Mouse (Mus musculus) midbrain, embryonic 15.5 days (tissue): ENCODE data around the gene Hadh. TPM values are rescaled to one million over a fixed set of nuclear protein-coding genes. Genes with fewer than 3 reads are reported as not detected.

ENCODE experiments used
- ATAC-seq: fragments of 200-750 bp; cut with Nextera tagmentation; replicated peaks from 2 replicates; pipeline ENCODE4 v1.8.0; 2017; ENCODE audit warnings: moderate TSS enrichment
- H3K27ac ChIP-seq: fragments of 300-500 bp; sonication (generic); 2 replicates; pipeline ENCODE4 v1.5.1; 2015; ENCODE audit warnings: mild to moderate bottlenecking, inconsistent platforms
- H3K27me3 ChIP-seq: fragments of 300-500 bp; sonication (generic); replicated peaks from 2 replicates; pipeline ENCODE4 v1.6.1; 2015; ENCODE audit warnings: inconsistent platforms
- H3K36me3 ChIP-seq: fragments of 300-500 bp; sonication (generic); replicated peaks from 2 replicates; pipeline ENCODE4 v1.6.1; 2015; ENCODE audit warnings: inconsistent platforms
- H3K4me1 ChIP-seq: fragments of 300-500 bp; sonication (generic); 2 replicates; pipeline ENCODE4 v1.6.1; 2015; ENCODE audit warnings: inconsistent platforms
- H3K4me2 ChIP-seq: fragments of 300-500 bp; sonication (generic); 2 replicates; pipeline ENCODE4 v1.6.1; 2015; ENCODE audit warnings: inconsistent platforms, mild to moderate bottlenecking, moderate library complexity
- H3K4me3 ChIP-seq: fragments of 300-500 bp; sonication (generic); 2 replicates; pipeline ENCODE4 v1.5.1; 2015; ENCODE audit warnings: mild to moderate bottlenecking, inconsistent platforms
- H3K9ac ChIP-seq: fragments of 300-500 bp; sonication (generic); 2 replicates; pipeline ENCODE4 v1.6.1; 2015; ENCODE audit warnings: mild to moderate bottlenecking, inconsistent platforms
- H3K9me3 ChIP-seq: fragments of 300-500 bp; sonication (generic); 2 replicates; pipeline ENCODE4 v1.6.1; 2016; ENCODE audit warnings: inconsistent platforms
- WGBS: fragments of 180-500 bp; shearing (Covaris S2); methylation state at CpG from one replicate; pipeline ENCODE4 v1.1.7; 2015; ENCODE audit warnings: mixed read lengths; 5-methylcytosine and 5-hydroxymethylcytosine counted together
- polyA plus RNA-seq: library from polyadenylated mRNA; unstranded; fragments of >200 nt; fragmentation: Nextera tagmentation; extraction: Ambion mirVana; gene quantifications from 2 replicates; pipeline ENCODE4 v1.2.1, GENCODE M21; 2015

Gene Hadh
- polyA plus RNA-seq, 1 experiment from 2014 or later, result 20.8 TPM

- Histone ChIP-seq H3K27ac (no peak overlapping the region), H3K36me3 (no peaks in the 10 kb centered on the region), H3K4me2 (no peak overlapping the region), H3K4me1 (no peaks in the 10 kb centered on the region), H3K4me3 (no peak overlapping the region), H3K27me3 (no peaks in the 10 kb centered on the region), H3K9me3 (no peaks in the 10 kb centered on the region), H3K9ac (no peak overlapping the region)
- WGBS, result 77% methylated on average over 5 of the region's 5 CpGs
- peak; percentile 18; the same call in 1 of the 2 replicates for ATAC-seq
These were observed 64.1 kb downstream of the Hadh start for GRCm38 (mm10) chr3:131207846-131208245.

GRCm38 (mm10) chr3:131202311-131202710 lies 69.6 kb downstream of the Hadh start:
- Histone ChIP-seq H3K27me3 (no peaks in the 10 kb centered on the region), H3K9ac (no peak overlapping the region), H3K4me1 (peaks cover 15% of the 10 kb centered on the region; the same call in 1 of the 2 replicates), H3K4me3 (no peak overlapping the region), H3K4me2 (no peak overlapping the region), H3K36me3 (no peaks in the 10 kb centered on the region), H3K9me3 (no peaks in the 10 kb centered on the region), H3K27ac (no peak overlapping the region)
- WGBS, result 26% methylated on average over 7 of the region's 7 CpGs
- no peak for ATAC-seq

DNA sequence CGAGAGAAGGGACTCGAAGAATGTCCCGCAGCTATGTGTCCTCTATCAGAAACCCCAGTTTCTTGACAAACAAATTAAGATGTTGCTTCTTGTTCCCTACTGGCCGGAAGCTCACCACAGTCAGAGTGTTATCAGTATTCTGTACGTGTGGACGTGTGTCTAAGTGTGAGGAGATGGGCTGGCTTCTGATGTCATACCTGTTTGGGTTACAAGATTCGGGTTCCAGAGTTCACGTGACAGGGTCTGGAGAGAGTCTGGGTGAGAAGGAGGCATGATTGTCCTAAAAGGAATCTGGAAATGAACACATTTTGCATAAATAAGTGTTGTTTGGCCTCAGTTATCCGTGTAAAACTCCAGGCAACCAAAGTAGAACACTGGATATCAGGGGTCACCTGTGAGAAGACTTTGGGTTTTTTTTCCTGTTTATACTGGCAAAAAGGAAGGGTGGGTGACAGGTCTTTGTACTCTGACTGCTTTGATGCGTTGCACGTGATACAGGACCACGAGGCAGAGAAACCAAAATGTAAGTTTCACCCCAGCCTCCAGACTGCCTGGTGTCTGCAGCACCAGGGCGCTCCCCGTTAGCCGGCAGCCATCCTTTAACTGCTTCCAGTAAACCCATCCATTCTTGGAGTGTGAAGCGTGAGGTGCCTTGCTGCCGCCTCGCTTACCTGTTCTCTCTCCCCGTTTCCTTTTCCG lies 72.2 kb downstream of the Hadh start:
- H3K27me3 ChIP-seq, result no peaks in the 10 kb centered on the region
- ATAC-seq, result no peak
- no peaks in the 10 kb centered on the region for H3K36me3 ChIP-seq
- no peak overlapping the region for H3K4me3 ChIP-seq
- no peaks in the 10 kb centered on the region for H3K9me3 ChIP-seq
- H3K4me2 ChIP-seq, result no peak overlapping the region
- WGBS, result 71% methylated on average over 20 of the region's 20 CpGs
- H3K27ac ChIP-seq, result no peak overlapping the region
- no peak overlapping the region for H3K9ac ChIP-seq
- H3K4me1 ChIP-seq, result peaks cover 22% of the 10 kb centered on the region; the same call in 1 of the 2 replicates

DNA sequence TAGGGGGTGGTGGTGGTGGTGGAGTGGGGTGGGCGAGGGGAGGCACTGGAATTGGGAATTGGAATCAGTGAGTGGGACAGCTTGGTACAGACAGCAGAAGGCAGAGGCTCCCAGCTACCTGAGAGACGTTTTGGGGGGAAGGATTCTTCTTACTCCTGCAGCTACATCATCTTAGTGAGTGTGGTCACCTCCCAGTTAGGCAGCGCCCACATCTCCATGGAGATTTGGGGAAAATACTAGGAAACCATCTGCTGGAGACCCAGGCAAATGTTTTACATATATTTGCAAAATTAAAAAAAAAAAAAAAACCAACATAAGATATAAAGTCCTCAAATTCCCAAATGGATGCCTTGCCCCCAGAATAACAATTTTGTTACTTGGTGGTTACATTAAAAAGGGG lies 72.9 kb downstream of the Hadh start:
- 81% methylated on average over 3 of the region's 3 CpGs for WGBS
- H3K27ac ChIP-seq, result no peak overlapping the region
- no peak overlapping the region for H3K9ac ChIP-seq
- H3K4me3 ChIP-seq, result no peak overlapping the region
- H3K4me1 ChIP-seq, result peaks cover 22% of the 10 kb centered on the region; the same call in 1 of the 2 replicates
- no peaks in the 10 kb centered on the region for H3K9me3 ChIP-seq
- no peak overlapping the region for H3K4me2 ChIP-seq
- H3K27me3 ChIP-seq, result no peaks in the 10 kb centered on the region
- ATAC-seq, result no peak
- H3K36me3 ChIP-seq, result no peaks in the 10 kb centered on the region

GRCm38 (mm10) chr3:131196507-131197019 lies 75.3 kb downstream of the Hadh start:
- H3K27ac ChIP-seq, result peak overlapping the region; percentile 35
- no peaks in the 10 kb centered on the region for H3K9me3 ChIP-seq
- H3K4me3 ChIP-seq, result no peak overlapping the region
- H3K36me3 ChIP-seq, result no peaks in the 10 kb centered on the region
- peaks cover 14% of the 10 kb centered on the region; the same call in 1 of the 2 replicates for H3K4me1 ChIP-seq
- H3K4me2 ChIP-seq, result no peak overlapping the region
- H3K9ac ChIP-seq, result no peak overlapping the region
- ATAC-seq, result peak; percentile 50; the same call in 1 of the 2 replicates
- H3K27me3 ChIP-seq, result no peaks in the 10 kb centered on the region
- WGBS, result 63% methylated on average over 8 of the region's 8 CpGs

- Histone ChIP-seq H3K9ac (no peak overlapping the region), H3K4me1 (peaks cover 17% of the 10 kb centered on the region; the same call in 1 of the 2 replicates), H3K27ac (peak overlapping the region; percentile 35), H3K4me2 (no peak overlapping the region), H3K27me3 (no peaks in the 10 kb centered on the region), H3K36me3 (no peaks in the 10 kb centered on the region), H3K9me3 (no peaks in the 10 kb centered on the region), H3K4me3 (no peak overlapping the region)
- ATAC-seq, result no peak
- 56% methylated on average over 10 of the region's 10 CpGs for WGBS
These were observed 75.9 kb downstream of the Hadh start for GRCm38 (mm10) chr3:131196050-131196449.

- Histone ChIP-seq H3K27me3 (no peaks in the 10 kb centered on the region), H3K36me3 (no peaks in the 10 kb centered on the region), H3K27ac (no peak overlapping the region), H3K4me3 (no peak overlapping the region), H3K4me2 (no peak overlapping the region), H3K4me1 (peaks cover 18% of the 10 kb centered on the region; the same call in 1 of the 2 replicates), H3K9ac (no peak overlapping the region), H3K9me3 (no peaks in the 10 kb centered on the region)
- peak; percentile 35 for ATAC-seq
- WGBS, result 75% methylated on average over 7 of the region's 7 CpGs
These were observed 80.4 kb downstream of the Hadh start for GRCm38 (mm10) chr3:131191454-131191853.

GRCm38 (mm10) chr3:131190671-131191367 lies 81.1 kb downstream of the Hadh start:
- peaks cover 13% of the 10 kb centered on the region; the same call in 1 of the 2 replicates for H3K4me1 ChIP-seq
- H3K27me3 ChIP-seq, result no peaks in the 10 kb centered on the region
- no peak overlapping the region for H3K9ac ChIP-seq
- no peaks in the 10 kb centered on the region for H3K36me3 ChIP-seq
- H3K4me2 ChIP-seq, result no peak overlapping the region
- WGBS, result 84% methylated on average over 19 of the region's 19 CpGs
- H3K9me3 ChIP-seq, result no peaks in the 10 kb centered on the region
- no peak overlapping the region for H3K4me3 ChIP-seq
- ATAC-seq, result 0 out of 2 replicates have a peak, but pooled peaks have one; percentile 46
- H3K27ac ChIP-seq, result no peak overlapping the region

GRCm38 (mm10) chr3:131190239-131190638 lies 81.7 kb downstream of the Hadh start:
- no peak overlapping the region for H3K27ac ChIP-seq
- H3K4me3 ChIP-seq, result no peak overlapping the region
- H3K27me3 ChIP-seq, result no peaks in the 10 kb centered on the region
- H3K36me3 ChIP-seq, result no peaks in the 10 kb centered on the region
- no peak overlapping the region for H3K9ac ChIP-seq
- H3K9me3 ChIP-seq, result no peaks in the 10 kb centered on the region
- H3K4me2 ChIP-seq, result no peak overlapping the region
- ATAC-seq, result no peak
- H3K4me1 ChIP-seq, result peaks cover 13% of the 10 kb centered on the region; the same call in 1 of the 2 replicates
- WGBS, result 55% methylated on average over 11 of the region's 11 CpGs

GRCm38 (mm10) chr3:131186193-131186592 lies 85.7 kb downstream of the Hadh start:
- WGBS, result 82% methylated on average over 5 of the region's 5 CpGs
- H3K9ac ChIP-seq, result no peak overlapping the region
- H3K36me3 ChIP-seq, result no peaks in the 10 kb centered on the region
- H3K4me2 ChIP-seq, result no peak overlapping the region
- H3K27ac ChIP-seq, result no peak overlapping the region
- H3K27me3 ChIP-seq, result no peaks in the 10 kb centered on the region
- no peak overlapping the region for H3K4me3 ChIP-seq
- ATAC-seq, result no peak
- no peaks in the 10 kb centered on the region for H3K9me3 ChIP-seq
- peaks cover 25% of the 10 kb centered on the region for H3K4me1 ChIP-seq
